Mouse (Mus musculus): ENCODE measurements around the gene Lipo4.
"Not testable (repeated sequence)": the region's sequence is repeated elsewhere in the genome, so short reads cannot be mapped to it uniquely, and the experiment has no call there.

The Lipo4 gene

GRCm38 (mm10) chr19:33517680-33518079 is at the start of gene Lipo4:
TSS of gene Lipo4 (minus strand) at chr19:33517780.
- DNase-seq = no peak

- DNase-seq = not testable (repeated sequence)
These were observed 61.2 kb downstream of the Lipo4 start for GRCm38 (mm10) chr19:33456426-33456825.

DNA sequence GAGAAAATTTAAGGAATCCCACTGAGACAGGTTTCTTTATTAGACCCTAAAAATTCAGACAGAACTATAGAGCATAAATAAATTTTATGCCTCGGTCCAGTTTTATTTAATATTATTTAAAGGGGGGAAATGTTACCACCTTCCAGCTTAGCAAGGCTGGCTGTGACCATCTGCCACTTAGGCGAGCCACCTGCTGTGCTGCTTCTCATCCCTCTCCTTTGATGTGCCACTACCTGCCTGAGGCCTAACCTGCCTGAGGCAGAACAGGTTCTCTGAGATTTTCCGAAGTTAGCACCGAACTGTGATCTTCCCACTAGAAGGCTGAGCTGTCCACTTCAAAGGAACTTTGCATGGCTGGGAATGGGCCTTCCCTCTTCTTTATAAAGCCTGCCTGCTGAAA is 63.9 kb downstream of the Lipo4 start:
- no peak for DNase-seq

Data from lung, postnatal 4 days (tissue).